In genomic region chr6:96499464-96499863, GRCm38 (mm10) we compare ENCODE assay signal across 23 mouse cellular contexts.
"Had no signal": no experiment of that assay in that cellular context is flagged by ENCODE, and none has a peak within 500 bp of the region (broad histone marks: within the 10 kb centered on the region; RNA-seq: fewer than 3 reads in every experiment).

No protein-coding gene starts in this region.

- H3K27me3 ChIP-seq: lung, embryonic 15.5 days; megakaryocyte, embryonic 14.5 days; midbrain, embryonic 12.5 days; neural tube, embryonic 13.5 days; neural tube, embryonic 15.5 days had no signal

- H3K36me3 ChIP-seq: lung, embryonic 15.5 days; midbrain, embryonic 10.5 days; midbrain, embryonic 12.5 days; neural tube, embryonic 13.5 days; neural tube, embryonic 15.5 days had no signal

- H3K4me2 ChIP-seq: lung, embryonic 15.5 days; midbrain, embryonic 12.5 days; neural tube, embryonic 13.5 days; neural tube, embryonic 15.5 days had no signal

- H3K9ac ChIP-seq: liver, postnatal 0 days; lung, embryonic 15.5 days; midbrain, embryonic 12.5 days; neural tube, embryonic 13.5 days; neural tube, embryonic 15.5 days had no signal

- H3K27ac ChIP-seq: lung, embryonic 15.5 days; macrophage; midbrain, embryonic 10.5 days; midbrain, embryonic 12.5 days; neural tube, embryonic 13.5 days; neural tube, embryonic 15.5 days had no signal

- DNase-seq: liver, postnatal 0 days; lung, adult 2 months; lung, postnatal 14 days; lung, postnatal 36 days; midbrain, embryonic 14.5 days; retina, postnatal 1 day; right cerebral cortex, adult 18-20 months; right cerebral cortex, postnatal 25 days; right cerebral cortex, postnatal 4 days; spleen, adult 18-20 months; thymus, adult 18-20 months; thymus, postnatal 14 days; thymus, postnatal 36 days had no signal

- ATAC-seq: liver, postnatal 0 days; lung, postnatal 0 days; midbrain, embryonic 16.5 days had no signal

- H3K4me1 ChIP-seq: lung, embryonic 15.5 days; megakaryocyte, embryonic 14.5 days; midbrain, embryonic 12.5 days; neural tube, embryonic 13.5 days; neural tube, embryonic 15.5 days had no signal

- H3K4me3 ChIP-seq: lung, embryonic 15.5 days; megakaryocyte, embryonic 14.5 days; midbrain, embryonic 10.5 days; midbrain, embryonic 12.5 days; myocyte; neural tube, embryonic 13.5 days; neural tube, embryonic 15.5 days had no signal

- H3K9me3 ChIP-seq: lung, embryonic 15.5 days; midbrain, embryonic 10.5 days; midbrain, embryonic 12.5 days; neural tube, embryonic 13.5 days; neural tube, embryonic 15.5 days had no signal
